Mouse (Mus musculus) liver, adult (tissue): ENCODE data around the gene Wdr53.

Experiments
- GATA4 ChIP-seq: IDR thresholded peaks from 2 replicates; pipeline ENCODE4 v1.6.1; 2014; ENCODE audit warnings: mild to moderate bottlenecking, low read length; ENCODE audit not compliant: insufficient replicate concordance

Gene Wdr53

GRCm38 (mm10) chr16:32246952-32247370 lies at the start of gene Wdr53, which contains the start of gene Fbxo45:
Wdr53 (plus strand) TSS chr16:32247227.
Fbxo45 (minus strand) TSS chr16:32247158.
- peak; percentile 36; the same call in 1 of the 2 replicates for TF ChIP-seq GATA4

GRCm38 (mm10) chr16:32200256-32201003 lies 46.6 kb upstream of the Wdr53 start:
- TF ChIP-seq GATA4 = no peak

- TF ChIP-seq GATA4 = no peak; the same call in 1 of the 2 replicates
Observed at GRCm38 (mm10) chr16:32201004-32201325, 46.1 kb upstream of the Wdr53 start.

- TF ChIP-seq GATA4 = no peak
Observed at GRCm38 (mm10) chr16:32202681-32203080, 44.3 kb upstream of the Wdr53 start.

- TF ChIP-seq GATA4 = no peak
Observed at GRCm38 (mm10) chr16:32204902-32205301, 42.1 kb upstream of the Wdr53 start.

GRCm38 (mm10) chr16:32214156-32214555 lies 32.9 kb upstream of the Wdr53 start:
- TF ChIP-seq GATA4 = no peak

- no peak for TF ChIP-seq GATA4
Observed at GRCm38 (mm10) chr16:32214804-32215576, 32.0 kb upstream of the Wdr53 start.

- no peak for TF ChIP-seq GATA4
Observed at GRCm38 (mm10) chr16:32221803-32222202, 25.2 kb upstream of the Wdr53 start.

GRCm38 (mm10) chr16:32222399-32222798 lies 24.6 kb upstream of the Wdr53 start:
- no peak for TF ChIP-seq GATA4

GRCm38 (mm10) chr16:32237930-32238680 lies 8.9 kb upstream of the Wdr53 start:
- TF ChIP-seq GATA4 = no peak

GRCm38 (mm10) chr16:32239428-32240312 lies 7.4 kb upstream of the Wdr53 start:
- TF ChIP-seq GATA4 = no peak

GRCm38 (mm10) chr16:32243901-32244300 lies 3.1 kb upstream of the Wdr53 start:
- TF ChIP-seq GATA4 = no peak

GRCm38 (mm10) chr16:32246351-32246791 lies 656 bp upstream of the Wdr53 start:
- TF ChIP-seq GATA4 = no peak; the same call in 1 of the 2 replicates

- TF ChIP-seq GATA4 = no peak
Observed at GRCm38 (mm10) chr16:32271291-32271690, 24.3 kb downstream of the Wdr53 start, which contains the start of gene Smco1. Smco1 (plus strand) TSS chr16:32271468.

GRCm38 (mm10) chr16:32273338-32273737 lies 26.3 kb downstream of the Wdr53 start:
- TF ChIP-seq GATA4 = no peak

GRCm38 (mm10) chr16:32275041-32275440 lies 28.0 kb downstream of the Wdr53 start:
- TF ChIP-seq GATA4 = no peak
